Mouse (Mus musculus): Measurements from ENCODE around the gene Wdr64. TPM values are rescaled to one million over a fixed set of nuclear protein-coding genes. Genes with fewer than 3 reads are reported as not detected.

Gene Wdr64
- polyA plus RNA-seq, 1 experiment from 2014 or later, result not detected

GRCm38 (mm10) chr1:175707599-175707998 lies 9.2 kb downstream of the Wdr64 start:
- H3K27ac ChIP-seq (ENCODE audit: low read depth, low read length), result no peak overlapping the region
- H3K27me3 ChIP-seq (ENCODE audit: control insufficient read depth, insufficient read depth, low read length), result no peaks in the 10 kb centered on the region
- H3K9me3 ChIP-seq (ENCODE audit: control insufficient read depth, low read length), result no peaks in the 10 kb centered on the region
- ATAC-seq (ENCODE audit: low FRiP score), result no peak
- no peaks in the 10 kb centered on the region for H3K36me3 ChIP-seq (ENCODE audit: control insufficient read depth, insufficient read depth, low read length)
- no peak overlapping the region for H3K9ac ChIP-seq (ENCODE audit: low read length)
- 80% methylated on average over 5 of the region's 5 CpGs for WGBS
- H3K4me1 ChIP-seq (ENCODE audit: control insufficient read depth, insufficient read depth, low read length), result no peaks in the 10 kb centered on the region
- H3K4me2 ChIP-seq, result no peak overlapping the region
- DNase-seq (ENCODE audit: low spot score, missing footprints), result peak; percentile 67
- H3K4me3 ChIP-seq (ENCODE audit: low read depth, low read length), result no peak overlapping the region

GRCm38 (mm10) chr1:175708013-175708412 lies 9.6 kb downstream of the Wdr64 start:
- ATAC-seq (ENCODE audit: low FRiP score), result no peak
- no peaks in the 10 kb centered on the region for H3K4me1 ChIP-seq (ENCODE audit: control insufficient read depth, insufficient read depth, low read length)

GRCm38 (mm10) chr1:175712338-175712909 lies 14.0 kb downstream of the Wdr64 start:
- H3K9me3 ChIP-seq (ENCODE audit: control insufficient read depth, low read length), result no peaks in the 10 kb centered on the region
- no peak overlapping the region for H3K9ac ChIP-seq (ENCODE audit: low read length)
- H3K27ac ChIP-seq (ENCODE audit: low read depth, low read length), result no peak overlapping the region
- 82% methylated on average over 11 of the region's 11 CpGs for WGBS
- ATAC-seq (ENCODE audit: low FRiP score) (no peak), DNase-seq (ENCODE audit: low spot score, missing footprints) (peak; percentile 54)
- no peaks in the 10 kb centered on the region for H3K36me3 ChIP-seq (ENCODE audit: control insufficient read depth, insufficient read depth, low read length)
- no peak overlapping the region for H3K4me2 ChIP-seq
- no peak overlapping the region for H3K4me3 ChIP-seq (ENCODE audit: low read depth, low read length)
- no peaks in the 10 kb centered on the region for H3K4me1 ChIP-seq (ENCODE audit: control insufficient read depth, insufficient read depth, low read length)
- H3K27me3 ChIP-seq (ENCODE audit: control insufficient read depth, insufficient read depth, low read length), result no peaks in the 10 kb centered on the region

More at GRCm38 (mm10) chr1:175708013-175708412, 9.6 kb downstream of the Wdr64 start:
- Histone ChIP-seq H3K4me3 (ENCODE audit: low read depth, low read length) (no peak overlapping the region), H3K4me2 (no peak overlapping the region), H3K9ac (ENCODE audit: low read length) (no peak overlapping the region), H3K9me3 (ENCODE audit: control insufficient read depth, low read length) (no peaks in the 10 kb centered on the region), H3K27me3 (ENCODE audit: control insufficient read depth, insufficient read depth, low read length) (no peaks in the 10 kb centered on the region), H3K36me3 (ENCODE audit: control insufficient read depth, insufficient read depth, low read length) (no peaks in the 10 kb centered on the region), H3K27ac (ENCODE audit: low read depth, low read length) (no peak overlapping the region)
- DNase-seq (ENCODE audit: low spot score, missing footprints), result no peak

GRCm38 (mm10) chr1:175716832-175717231 lies 18.4 kb downstream of the Wdr64 start:
- no peak overlapping the region for H3K4me3 ChIP-seq (ENCODE audit: low read depth, low read length)
- DNase-seq (ENCODE audit: low spot score, missing footprints) (no peak), ATAC-seq (ENCODE audit: low FRiP score) (no peak)
- 94% methylated on average over 9 of the region's 9 CpGs for WGBS
- H3K27ac ChIP-seq (ENCODE audit: low read depth, low read length), result no peak overlapping the region
- H3K9me3 ChIP-seq (ENCODE audit: control insufficient read depth, low read length), result no peaks in the 10 kb centered on the region
- no peaks in the 10 kb centered on the region for H3K4me1 ChIP-seq (ENCODE audit: control insufficient read depth, insufficient read depth, low read length)
- H3K27me3 ChIP-seq (ENCODE audit: control insufficient read depth, insufficient read depth, low read length), result no peaks in the 10 kb centered on the region
- H3K4me2 ChIP-seq, result no peak overlapping the region
- no peaks in the 10 kb centered on the region for H3K36me3 ChIP-seq (ENCODE audit: control insufficient read depth, insufficient read depth, low read length)
- H3K9ac ChIP-seq (ENCODE audit: low read length), result no peak overlapping the region

- Histone ChIP-seq H3K36me3 (ENCODE audit: control insufficient read depth, insufficient read depth, low read length) (no peaks in the 10 kb centered on the region), H3K27me3 (ENCODE audit: control insufficient read depth, insufficient read depth, low read length) (no peaks in the 10 kb centered on the region), H3K27ac (ENCODE audit: low read depth, low read length) (no peak overlapping the region), H3K4me3 (ENCODE audit: low read depth, low read length) (no peak overlapping the region), H3K4me2 (no peak overlapping the region), H3K9ac (ENCODE audit: low read length) (no peak overlapping the region), H3K9me3 (ENCODE audit: control insufficient read depth, low read length) (no peaks in the 10 kb centered on the region), H3K4me1 (ENCODE audit: control insufficient read depth, insufficient read depth, low read length) (peaks cover 5% of the 10 kb centered on the region; the same call in 1 of the 2 replicates)
- DNase-seq (ENCODE audit: low spot score, missing footprints), result no peak
- WGBS, result 41% methylated on average over 7 of the region's 7 CpGs
- no peak for ATAC-seq (ENCODE audit: low FRiP score)
Measured at GRCm38 (mm10) chr1:175725771-175726170, 27.4 kb downstream of the Wdr64 start.

GRCm38 (mm10) chr1:175754576-175755364 lies 56.4 kb downstream of the Wdr64 start:
- H3K36me3 ChIP-seq (ENCODE audit: control insufficient read depth, insufficient read depth, low read length), result no peaks in the 10 kb centered on the region

GRCm38 (mm10) chr1:175794668-175795067 lies 96.3 kb downstream of the Wdr64 start:
- H3K9me3 ChIP-seq (ENCODE audit: control insufficient read depth, low read length), result no peaks in the 10 kb centered on the region
- no peak overlapping the region for H3K4me3 ChIP-seq (ENCODE audit: low read depth, low read length)
- DNase-seq (ENCODE audit: low spot score, missing footprints) (no peak), ATAC-seq (ENCODE audit: low FRiP score) (no peak)
- no peak overlapping the region for H3K4me2 ChIP-seq
- no peaks in the 10 kb centered on the region for H3K27me3 ChIP-seq (ENCODE audit: control insufficient read depth, insufficient read depth, low read length)
- no peak overlapping the region for H3K27ac ChIP-seq (ENCODE audit: low read depth, low read length)
- H3K4me1 ChIP-seq (ENCODE audit: control insufficient read depth, insufficient read depth, low read length), result no peaks in the 10 kb centered on the region
- 78% methylated on average over 2 of the region's 2 CpGs for WGBS
- H3K9ac ChIP-seq (ENCODE audit: low read length), result no peak overlapping the region
- no peaks in the 10 kb centered on the region for H3K36me3 ChIP-seq (ENCODE audit: control insufficient read depth, insufficient read depth, low read length)

More at GRCm38 (mm10) chr1:175754576-175755364, 56.4 kb downstream of the Wdr64 start:
- WGBS, result 83% methylated on average over 10 of the region's 10 CpGs
- H3K4me1 ChIP-seq (ENCODE audit: control insufficient read depth, insufficient read depth, low read length), result no peaks in the 10 kb centered on the region
- DNase-seq (ENCODE audit: low spot score, missing footprints) (no peak), ATAC-seq (ENCODE audit: low FRiP score) (no peak)
- no peak overlapping the region for H3K4me2 ChIP-seq
- H3K27ac ChIP-seq (ENCODE audit: low read depth, low read length), result no peak overlapping the region
- H3K27me3 ChIP-seq (ENCODE audit: control insufficient read depth, insufficient read depth, low read length), result no peaks in the 10 kb centered on the region
- no peak overlapping the region for H3K9ac ChIP-seq (ENCODE audit: low read length)
- no peaks in the 10 kb centered on the region for H3K9me3 ChIP-seq (ENCODE audit: control insufficient read depth, low read length)
- no peak overlapping the region for H3K4me3 ChIP-seq (ENCODE audit: low read depth, low read length)

- Histone ChIP-seq H3K27me3 (ENCODE audit: control insufficient read depth, insufficient read depth, low read length) (no peaks in the 10 kb centered on the region), H3K36me3 (ENCODE audit: control insufficient read depth, insufficient read depth, low read length) (no peaks in the 10 kb centered on the region), H3K9me3 (ENCODE audit: control insufficient read depth, low read length) (no peaks in the 10 kb centered on the region), H3K4me3 (ENCODE audit: low read depth, low read length) (no peak overlapping the region), H3K4me2 (no peak overlapping the region), H3K9ac (ENCODE audit: low read length) (no peak overlapping the region), H3K4me1 (ENCODE audit: control insufficient read depth, insufficient read depth, low read length) (no peaks in the 10 kb centered on the region), H3K27ac (ENCODE audit: low read depth, low read length) (no peak overlapping the region)
- DNase-seq (ENCODE audit: low spot score, missing footprints), result no peak
- ATAC-seq (ENCODE audit: low FRiP score), result no peak
- 88% methylated on average over 5 of the region's 5 CpGs for WGBS
Measured at GRCm38 (mm10) chr1:175808356-175808755, 110.0 kb downstream of the Wdr64 start.

GRCm38 (mm10) chr1:175811625-175812024 lies 113.2 kb downstream of the Wdr64 start:
- no peak overlapping the region for H3K9ac ChIP-seq (ENCODE audit: low read length)
- DNase-seq (ENCODE audit: low spot score, missing footprints), result no peak
- no peaks in the 10 kb centered on the region for H3K27me3 ChIP-seq (ENCODE audit: control insufficient read depth, insufficient read depth, low read length)
- H3K27ac ChIP-seq (ENCODE audit: low read depth, low read length), result no peak overlapping the region
- no peak for ATAC-seq (ENCODE audit: low FRiP score)
- 14% methylated on average over 1 of the region's 1 CpGs for WGBS
- no peaks in the 10 kb centered on the region for H3K4me1 ChIP-seq (ENCODE audit: control insufficient read depth, insufficient read depth, low read length)
- no peaks in the 10 kb centered on the region for H3K36me3 ChIP-seq (ENCODE audit: control insufficient read depth, insufficient read depth, low read length)
- H3K9me3 ChIP-seq (ENCODE audit: control insufficient read depth, low read length), result no peaks in the 10 kb centered on the region
- no peak overlapping the region for H3K4me2 ChIP-seq
- no peak overlapping the region for H3K4me3 ChIP-seq (ENCODE audit: low read depth, low read length)
